Mouse (Mus musculus) liver, adult 2 months (tissue): ENCODE data around the gene Nectin3. TPM values are rescaled to one million over a fixed set of nuclear protein-coding genes. Genes with fewer than 3 reads are reported as not detected.

ENCODE experiments used
- DNase-seq: peaks from one replicate; pipeline ENCODE4 v3.0.0-alpha.2; 2011; ENCODE audit warnings: low read depth, low spot score; ENCODE audit errors: extremely low read depth
- H3K27ac ChIP-seq: fragments of 200-500 bp; replicated peaks from 2 replicates; pipeline ENCODE4 v1.5.1; 2012; ENCODE audit warnings: low read depth, mild to moderate bottlenecking, control low read depth, inconsistent platforms, low read length; ENCODE audit not compliant: insufficient read depth
- H3K27me3 ChIP-seq: fragments of 200-500 bp; 2 replicates; pipeline ENCODE4 v1.6.1; 2012; ENCODE audit warnings: mild to moderate bottlenecking, moderate library complexity, low read length, inconsistent platforms; ENCODE audit not compliant: control insufficient read depth, insufficient read depth
- H3K36me3 ChIP-seq: fragments of 200-500 bp; 2 replicates; pipeline ENCODE4 v1.6.1; 2012; ENCODE audit warnings: low read length, inconsistent platforms; ENCODE audit not compliant: control insufficient read depth, insufficient read depth
- H3K4me1 ChIP-seq: fragments of 200-500 bp; 2 replicates; pipeline ENCODE4 v1.6.1; 2011; ENCODE audit warnings: low read length; ENCODE audit not compliant: control insufficient read depth, insufficient read depth
- H3K4me3 ChIP-seq: fragments of 200-500 bp; 2 replicates; pipeline ENCODE4 v1.5.1; 2011; ENCODE audit warnings: low read depth, mild to moderate bottlenecking, control low read depth, low read length, moderate library complexity; ENCODE audit not compliant: insufficient read depth
- H3K79me2 ChIP-seq: fragments of 200-500 bp; 2 replicates; pipeline ENCODE4 v1.6.1; 2012; ENCODE audit warnings: inconsistent platforms, mild to moderate bottlenecking, low read length, moderate library complexity; ENCODE audit not compliant: control insufficient read depth, insufficient read depth
- H3K9ac ChIP-seq: fragments of 200-500 bp; 2 replicates; pipeline ENCODE4 v1.6.1; 2012; ENCODE audit warnings: low read depth, mild to moderate bottlenecking, control low read depth, inconsistent platforms, low read length
- CTCF ChIP-seq: fragments of 200-500 bp; IDR thresholded peaks from 2 replicates; pipeline ENCODE4 v1.5.1; 2011; ENCODE audit warnings: low read depth, low read length, control low read depth
- POLR2A ChIP-seq: fragments of 200-500 bp; IDR thresholded peaks from 2 replicates; pipeline ENCODE4 v1.6.1; 2011; ENCODE audit warnings: low read length, control low read depth; ENCODE audit not compliant: insufficient read depth; ENCODE audit errors: extremely low read depth
- WGBS: fragments of 180-500 bp; shearing (Covaris S2); methylation state at CpG from one replicate; pipeline ENCODE4 v1.1.7; 2018; 5-methylcytosine and 5-hydroxymethylcytosine counted together
- polyA plus RNA-seq: library from polyadenylated mRNA; depleted of rRNA; stranded (reverse); fragments of >200 nt; gene quantifications from 2 replicates; pipeline ENCODE4 v1.2.3, GENCODE M21; 2012
- total RNA-seq: library from RNA; depleted of rRNA; stranded (reverse); fragments of >200 nt; gene quantifications from 2 replicates; pipeline ENCODE4 v1.2.3, GENCODE M21; 2014

Gene Nectin3
- total and polyA plus RNA-seq, 2 experiments: 11.6 to 53.1 TPM

DNA sequence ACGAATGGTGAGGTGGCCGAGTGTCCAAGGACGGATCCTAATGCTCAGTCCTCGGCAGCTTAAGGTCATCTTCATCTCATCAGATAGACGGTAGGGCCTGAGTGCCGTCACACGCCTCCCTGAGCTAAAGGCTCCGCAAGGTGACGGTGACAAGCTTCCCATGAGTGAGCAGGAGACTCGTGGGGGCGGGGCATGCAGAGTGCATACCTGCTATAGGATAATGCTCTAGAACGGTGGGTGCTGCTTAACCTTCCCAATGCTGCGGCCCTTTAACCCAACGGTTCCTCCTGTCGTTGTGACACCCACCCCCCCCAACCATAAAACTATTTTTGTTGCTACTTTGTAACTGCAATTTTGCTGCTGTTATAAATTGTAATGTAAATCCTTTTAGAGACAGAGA is 90.3 kb downstream of the Nectin3 start:
- Histone ChIP-seq H3K36me3 (no peaks in the 10 kb centered on the region), H3K9ac (no peak overlapping the region), H3K4me3 (no peak overlapping the region), H3K79me2 (no peaks in the 10 kb centered on the region), H3K27ac (no peak overlapping the region), H3K4me1 (no peaks in the 10 kb centered on the region), H3K27me3 (no peaks in the 10 kb centered on the region)
- TF ChIP-seq POLR2A (no peak), CTCF (no peak)
- DNase-seq: no peak
- 97% methylated on average over 15 of the region's 15 CpGs for WGBS

DNA sequence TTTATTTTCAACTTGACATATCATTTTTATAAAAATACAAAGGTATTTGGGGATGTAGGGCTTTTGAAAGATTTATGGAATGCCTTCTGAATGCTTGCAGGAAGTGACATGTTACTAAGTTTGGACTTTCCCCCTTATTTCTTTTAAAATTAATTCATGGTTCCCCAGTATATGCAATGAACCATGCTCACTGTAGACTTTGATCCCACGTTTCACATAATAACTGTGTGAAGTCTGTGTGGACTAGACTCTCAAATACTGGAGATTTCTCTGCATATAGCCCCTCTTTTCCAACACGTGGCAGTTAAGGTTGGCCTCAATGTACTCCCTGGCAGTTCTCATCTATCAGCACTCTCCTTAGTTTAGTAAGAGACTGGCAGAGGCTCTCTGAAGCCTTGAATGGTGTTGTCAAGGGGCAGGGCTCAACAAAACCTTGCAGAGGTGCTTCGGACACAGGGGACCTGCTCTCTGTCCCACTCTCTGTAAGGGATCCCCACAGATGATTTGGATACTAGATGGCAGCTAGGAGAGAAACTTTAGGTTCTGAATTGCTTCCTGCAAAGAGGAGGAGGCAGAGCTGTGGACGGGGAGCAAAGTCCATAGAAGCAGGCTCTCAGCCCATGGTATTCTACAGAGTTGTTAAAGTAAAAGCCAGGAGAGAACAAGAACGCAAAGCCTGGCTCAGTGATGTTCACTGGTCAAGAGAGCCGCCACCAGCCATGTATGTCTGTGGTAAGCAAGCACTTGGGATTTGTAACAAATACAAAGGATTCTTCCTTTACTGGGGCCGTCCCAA is 91.3 kb downstream of the Nectin3 start:
- peaks cover 2% of the 10 kb centered on the region; the same call in 1 of the 2 replicates for H3K36me3 ChIP-seq
- no peak for DNase-seq
- H3K9ac ChIP-seq: no peak overlapping the region
- 85% methylated on average over 7 of the region's 7 CpGs for WGBS
- no peak overlapping the region for H3K4me3 ChIP-seq
- H3K27ac ChIP-seq: no peak overlapping the region
- H3K79me2 ChIP-seq: no peaks in the 10 kb centered on the region
- H3K4me1 ChIP-seq: no peaks in the 10 kb centered on the region
- H3K27me3 ChIP-seq: no peaks in the 10 kb centered on the region
- TF ChIP-seq POLR2A (no peak), CTCF (no peak)

DNA sequence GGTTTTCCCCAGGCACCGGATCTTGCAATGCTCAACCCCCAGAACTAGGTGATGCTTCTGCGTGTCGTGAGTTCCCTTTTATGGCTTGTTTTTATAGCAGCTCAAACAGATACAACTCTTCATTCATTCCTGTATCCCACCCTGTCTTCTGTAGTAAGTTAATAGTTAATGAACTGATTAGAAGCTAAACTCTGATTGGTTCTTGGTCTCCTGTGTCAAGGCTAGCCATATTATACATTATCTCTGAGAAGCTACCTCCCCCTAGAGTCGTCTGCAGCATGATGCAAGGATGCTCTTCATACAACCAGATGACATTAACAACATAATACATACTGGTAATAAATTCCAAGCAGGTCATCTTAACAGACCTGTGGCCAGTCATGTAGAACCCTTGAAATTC is 100.4 kb downstream of the Nectin3 start:
- Histone ChIP-seq H3K4me1 (no peaks in the 10 kb centered on the region), H3K79me2 (no peaks in the 10 kb centered on the region), H3K9ac (no peak overlapping the region), H3K4me3 (no peak overlapping the region), H3K27me3 (no peaks in the 10 kb centered on the region), H3K27ac (no peak overlapping the region), H3K36me3 (peaks cover 2% of the 10 kb centered on the region; the same call in 1 of the 2 replicates)
- WGBS: 87% methylated on average over 4 of the region's 4 CpGs
- TF ChIP-seq CTCF (no peak), POLR2A (no peak)
- DNase-seq: no peak

DNA sequence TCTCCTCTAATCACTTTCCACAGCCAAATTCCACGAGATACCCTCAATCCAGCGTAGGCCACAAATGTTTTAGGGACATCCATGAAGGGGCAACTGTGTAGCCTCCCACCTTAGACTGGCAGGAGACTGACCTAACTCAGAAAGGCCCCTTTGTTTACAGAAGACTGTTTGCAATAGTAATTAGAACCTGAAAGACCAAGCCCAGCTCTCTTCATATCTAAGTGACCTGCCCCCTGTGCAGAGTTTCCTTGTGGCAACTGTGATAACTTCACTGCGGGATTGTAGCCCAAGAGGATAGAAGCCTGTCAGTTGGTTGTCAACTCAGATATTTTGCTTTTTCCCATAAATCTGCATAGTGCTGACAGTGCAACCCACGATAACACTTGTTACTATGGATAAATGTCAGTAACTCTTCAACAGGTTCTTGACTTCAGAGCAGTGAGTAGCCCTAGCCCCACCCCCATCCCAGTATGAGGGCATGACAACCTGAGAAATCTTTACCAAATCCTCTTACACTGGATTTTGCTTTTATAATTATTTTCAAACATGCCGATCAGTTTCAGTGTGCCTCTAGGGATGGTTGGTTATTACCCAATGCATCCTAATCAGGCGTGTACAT is 108.8 kb downstream of the Nectin3 start:
- no peaks in the 10 kb centered on the region for H3K79me2 ChIP-seq
- H3K27ac ChIP-seq: no peak overlapping the region
- DNase-seq: no peak
- H3K4me1 ChIP-seq: no peaks in the 10 kb centered on the region
- H3K9ac ChIP-seq: no peak overlapping the region
- H3K4me3 ChIP-seq: no peak overlapping the region
- WGBS: 75% methylated on average over 6 of the region's 6 CpGs
- no peaks in the 10 kb centered on the region for H3K27me3 ChIP-seq
- H3K36me3 ChIP-seq: no peaks in the 10 kb centered on the region
- no peak for TF ChIP-seq POLR2A
- TF ChIP-seq CTCF: no peak

DNA sequence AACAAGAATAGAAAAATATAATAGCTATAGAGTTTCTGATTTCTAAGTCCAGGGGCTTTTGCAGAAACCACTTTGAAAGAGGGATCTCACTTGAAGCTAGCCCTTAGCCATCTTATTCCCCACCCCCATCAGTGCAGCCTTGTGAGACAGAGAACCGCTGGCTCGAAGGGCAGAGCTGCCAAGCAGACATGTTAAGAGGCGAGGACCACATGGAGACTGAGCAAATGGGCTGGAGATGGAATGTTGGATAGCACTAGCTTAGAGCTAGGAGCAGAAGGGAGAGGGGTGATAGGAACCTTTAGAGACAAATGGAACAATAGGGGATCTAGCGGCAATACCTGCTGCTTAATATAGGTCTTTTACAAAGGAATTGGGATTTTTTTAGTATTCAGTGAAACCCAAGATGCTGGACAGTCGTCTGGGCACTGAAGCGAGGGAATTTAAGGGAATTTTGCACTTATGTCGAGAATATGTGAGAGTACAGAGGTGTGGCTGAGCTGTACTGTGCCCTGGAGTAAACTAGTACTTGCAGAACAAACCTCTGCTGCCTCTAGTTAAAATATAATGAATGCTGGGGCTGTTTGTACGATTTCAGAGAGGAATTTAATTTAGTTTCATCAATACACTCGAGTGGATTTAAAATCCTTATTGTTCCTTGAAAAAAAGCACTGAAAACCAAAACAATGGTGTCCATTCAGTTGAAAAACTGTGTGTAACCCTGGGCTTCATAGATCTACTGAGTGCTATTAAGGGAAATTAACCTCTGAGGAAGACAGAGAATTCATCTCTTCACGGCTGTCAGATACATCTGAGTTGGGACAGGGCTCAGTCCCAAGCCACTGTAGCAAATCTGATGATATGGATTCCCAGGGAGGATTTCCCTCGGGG is 109.6 kb downstream of the Nectin3 start:
- H3K36me3 ChIP-seq: no peaks in the 10 kb centered on the region
- H3K4me1 ChIP-seq: no peaks in the 10 kb centered on the region
- no peaks in the 10 kb centered on the region for H3K27me3 ChIP-seq
- no peak overlapping the region for H3K4me3 ChIP-seq
- no peak overlapping the region for H3K9ac ChIP-seq
- no peak overlapping the region for H3K27ac ChIP-seq
- 71% methylated on average over 11 of the region's 11 CpGs for WGBS
- H3K79me2 ChIP-seq: no peaks in the 10 kb centered on the region
- no peak for DNase-seq
- no peak for TF ChIP-seq CTCF
- no peak for TF ChIP-seq POLR2A
